Mouse (Mus musculus) megakaryocyte, embryonic 14.5 days (primary cell): ENCODE measurements at regions not wholly inside any gene's neighbourhood (a gene's known extent, or its start where the extent isn't known, plus 50 kb on each side); places are given as distances from the start of the nearest gene placed in this dataset.

ENCODE experiments used
- FLI1 ChIP-seq: IDR thresholded peaks from 2 replicates; pipeline ENCODE4 v1.6.1; 2012; ENCODE audit warnings: low read length, inconsistent platforms, mixed read lengths
- GATA1 ChIP-seq: IDR thresholded peaks from 3 replicates; pipeline ENCODE4 v1.6.1; 2012; ENCODE audit warnings: mixed read lengths, low read length, inconsistent platforms, borderline replicate concordance

GRCm38 (mm10) chr12:5443091-5443531, 67.6 kb upstream of the Klhl29 start:
- TF ChIP-seq GATA1: no peak
- no peak for TF ChIP-seq FLI1
